Mouse (Mus musculus) T-helper 17 cell (primary cell): ENCODE results near the gene Aaed1.

Experiments
- in situ Hi-C, 2 experiments: fragments of 300-600 bp; cut with MboI, MseI; formaldehyde crosslinking; loops; 1 replicate in 1 of 2; 2 replicates in 1 of 2; pipeline ENCODE4 v1.15.1; 2025; ENCODE audit warnings: high pct_unique_total_duplicates in 2 of 2

The Aaed1 gene

DNA sequence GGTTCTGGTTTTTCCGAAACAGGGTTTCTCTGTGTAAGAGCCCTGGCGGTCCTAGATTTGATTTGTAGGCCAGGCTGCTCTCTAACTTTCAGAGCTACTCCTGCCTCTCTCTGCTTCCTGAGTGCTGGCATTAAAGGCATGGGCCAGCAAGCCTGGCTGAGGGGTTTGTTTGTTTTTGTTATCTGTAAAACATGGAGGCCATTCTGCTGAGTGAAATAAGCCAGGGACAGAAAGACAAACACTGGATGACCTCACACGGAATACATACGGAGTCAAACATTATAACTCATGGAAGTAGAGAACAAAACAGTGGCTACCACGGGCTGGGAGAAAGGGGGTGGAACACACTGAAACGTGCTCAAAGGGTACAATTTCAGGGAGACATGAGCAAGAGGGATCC is 1.9 kb downstream of the Aaed1 start:
- in situ Hi-C loops = loop anchor here (25.0 kb wide), 1 partner anchor 802 kb away; the partner anchor contains the start of gene Mfsd14b (in 2 of the 2)

DNA sequence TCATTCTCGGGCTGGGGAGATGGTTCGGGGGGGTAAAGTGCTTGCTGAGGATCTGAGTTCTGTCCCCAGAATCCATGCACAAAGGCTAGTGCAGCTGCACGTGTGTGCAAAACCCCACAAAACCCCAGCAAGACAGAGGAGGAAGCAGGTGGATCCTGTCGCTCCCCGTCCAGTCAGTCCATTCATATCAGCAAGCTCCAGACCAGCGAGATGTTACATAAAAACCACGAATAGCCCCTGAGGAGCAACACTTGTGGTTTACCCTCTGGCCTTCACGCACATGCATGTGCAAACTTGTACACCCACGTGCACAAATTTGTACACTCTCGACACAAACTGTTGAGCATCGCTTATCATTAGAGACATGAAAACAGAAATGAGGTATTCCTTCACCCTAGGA is 2.7 kb downstream of the Aaed1 start:
- in situ Hi-C loops = loop anchor here (5.0 to 25.0 kb wide), 4 partner anchors 63 to 1625 kb away; partner anchors contain the start of genes Mfsd14b (in 2 of the 2) and Habp4 (in 1 of the 2)

GRCm38 (mm10) chr13:64309036-64309435 is 3.5 kb downstream of the Aaed1 start:
- in situ Hi-C loops = loop anchor here (5.0 to 25.0 kb wide), 4 partner anchors 62 to 1624 kb away; partner anchors contain the start of genes Mfsd14b (in 2 of the 2) and Habp4 (in 1 of the 2)

DNA sequence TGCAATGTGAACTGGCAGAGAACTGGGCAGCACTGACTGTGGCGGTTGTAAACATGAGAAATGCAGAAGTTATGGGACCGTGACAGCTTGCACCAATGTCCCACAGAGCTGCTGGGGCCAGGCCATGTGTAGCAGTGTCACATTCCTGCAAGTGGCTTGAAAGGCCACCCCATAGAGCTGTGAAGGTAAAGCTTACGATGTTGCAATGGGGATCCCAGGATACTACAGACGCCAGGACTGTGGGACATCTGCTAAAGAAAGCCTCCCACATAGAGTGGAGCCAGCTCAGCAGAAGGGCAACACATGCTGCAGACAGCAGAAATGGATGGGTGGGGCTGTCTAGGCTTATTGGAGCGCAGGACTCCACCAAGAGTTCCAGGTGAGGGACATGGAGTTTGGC is 5.0 kb downstream of the Aaed1 start:
- in situ Hi-C loops = loop anchor here (5.0 to 25.0 kb wide), 4 partner anchors 60 to 1623 kb away; partner anchors contain the start of genes Mfsd14b (in 2 of the 2) and Habp4 (in 1 of the 2)

- in situ Hi-C loops = loop anchor here (5.0 to 25.0 kb wide), 4 partner anchors 59 to 1621 kb away; partner anchors contain the start of genes Mfsd14b (in 2 of the 2) and Habp4 (in 1 of the 2)
Observed at GRCm38 (mm10) chr13:64306078-64306477, 6.4 kb downstream of the Aaed1 start.

- in situ Hi-C loops = no loop called here
Observed at GRCm38 (mm10) chr13:64299069-64299468, 13.4 kb downstream of the Aaed1 start.

- in situ Hi-C loops = no loop called here
Observed at GRCm38 (mm10) chr13:64286791-64287190, 25.7 kb downstream of the Aaed1 start.

DNA sequence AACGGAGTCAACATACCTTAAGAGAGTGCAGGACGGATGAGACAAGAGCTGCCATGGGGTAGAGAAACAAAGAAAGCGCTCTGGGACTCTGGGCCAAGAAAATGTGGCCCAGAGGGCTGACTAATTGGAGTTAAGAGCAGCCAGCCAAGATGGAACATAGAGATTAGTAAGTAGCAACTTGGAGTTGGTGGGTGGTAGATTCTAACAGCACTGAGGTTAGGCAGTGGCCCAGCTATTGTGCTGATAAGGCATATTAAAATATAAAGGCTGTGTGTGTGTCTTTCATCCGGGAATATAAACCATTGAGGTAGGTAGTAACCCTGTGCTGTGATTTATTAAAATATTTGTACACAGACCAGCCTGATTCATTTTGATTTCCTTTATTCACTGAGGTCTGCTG is 26.2 kb downstream of the Aaed1 start:
- in situ Hi-C loops = no loop called here

GRCm38 (mm10) chr13:64284676-64285075 is 27.8 kb downstream of the Aaed1 start:
- in situ Hi-C loops = no loop called here

GRCm38 (mm10) chr13:64280940-64281339 is 31.6 kb downstream of the Aaed1 start:
- in situ Hi-C loops = no loop called here

DNA sequence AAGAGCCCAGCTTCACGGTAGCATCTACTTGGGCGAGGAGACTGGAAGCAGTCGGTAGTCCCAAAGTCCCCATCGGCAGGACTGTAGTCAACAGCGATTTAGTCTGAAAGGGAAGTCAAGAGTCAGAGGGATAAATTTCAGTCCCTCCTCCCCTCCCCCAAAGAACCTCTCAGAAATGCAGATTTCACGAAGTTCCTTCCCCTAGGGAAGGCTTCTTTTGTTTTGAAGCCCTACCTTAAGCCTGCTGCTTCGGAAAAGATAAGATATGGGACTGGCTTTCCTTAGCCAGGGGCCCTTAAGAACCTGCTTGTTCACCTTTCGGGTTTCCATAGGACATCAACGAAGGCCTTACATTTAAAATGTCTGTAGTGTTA is 36.8 kb downstream of the Aaed1 start:
- in situ Hi-C loops = loop anchor here (5.0 to 10.0 kb wide), 2 partner anchors 711 to 962 kb away; no protein-coding TSS in a partner anchor

DNA sequence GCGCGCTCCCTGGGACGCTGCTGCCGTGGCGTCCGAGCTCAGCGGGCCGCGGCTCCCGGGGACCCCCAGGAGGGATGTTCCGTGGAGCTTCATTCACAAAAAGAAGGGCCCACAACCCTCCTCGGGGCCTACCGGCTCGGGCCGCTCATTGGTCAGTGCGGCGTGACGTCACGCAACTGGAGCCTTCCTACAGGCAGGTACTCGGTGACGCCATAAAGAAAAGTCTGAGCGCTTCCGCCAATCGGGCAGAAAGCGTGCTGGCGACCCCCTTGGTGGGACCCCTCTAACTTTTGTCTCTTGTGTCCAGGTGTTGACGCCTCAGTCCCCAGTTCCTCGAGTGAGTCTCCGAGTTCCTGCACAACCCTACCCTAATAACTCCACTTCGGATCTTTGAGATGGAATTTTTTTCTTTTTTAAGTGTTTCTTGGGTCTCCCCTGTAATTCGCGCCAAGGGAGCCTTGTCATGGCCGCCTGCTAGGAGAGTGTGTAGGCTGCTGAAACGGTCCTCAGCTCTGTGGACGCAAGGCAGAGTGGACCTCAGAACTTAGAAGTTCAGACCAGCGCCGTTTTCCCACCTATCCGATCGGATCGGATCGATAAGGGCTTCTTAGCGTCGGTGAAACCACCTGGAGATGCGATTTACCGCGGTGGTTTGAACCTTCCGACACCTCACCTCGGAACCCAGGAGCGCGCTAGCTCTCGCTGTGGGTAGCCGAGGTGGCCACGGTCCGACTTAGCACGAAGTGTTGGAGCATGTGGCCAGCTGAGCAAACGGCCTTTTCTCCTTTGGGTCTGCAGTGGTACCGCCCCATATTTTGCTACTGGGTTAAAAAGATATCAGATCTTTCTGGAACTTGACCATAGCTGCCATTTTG is 37.4 kb downstream of the Aaed1 start, which contains the start of gene Cdc14b:
Cdc14b (minus strand) TSS at position 412 of the 875 bp plus-strand sequence.
- in situ Hi-C loops = loop anchor here (5.0 to 10.0 kb wide), 2 partner anchors 710 to 962 kb away; no protein-coding TSS in a partner anchor

DNA sequence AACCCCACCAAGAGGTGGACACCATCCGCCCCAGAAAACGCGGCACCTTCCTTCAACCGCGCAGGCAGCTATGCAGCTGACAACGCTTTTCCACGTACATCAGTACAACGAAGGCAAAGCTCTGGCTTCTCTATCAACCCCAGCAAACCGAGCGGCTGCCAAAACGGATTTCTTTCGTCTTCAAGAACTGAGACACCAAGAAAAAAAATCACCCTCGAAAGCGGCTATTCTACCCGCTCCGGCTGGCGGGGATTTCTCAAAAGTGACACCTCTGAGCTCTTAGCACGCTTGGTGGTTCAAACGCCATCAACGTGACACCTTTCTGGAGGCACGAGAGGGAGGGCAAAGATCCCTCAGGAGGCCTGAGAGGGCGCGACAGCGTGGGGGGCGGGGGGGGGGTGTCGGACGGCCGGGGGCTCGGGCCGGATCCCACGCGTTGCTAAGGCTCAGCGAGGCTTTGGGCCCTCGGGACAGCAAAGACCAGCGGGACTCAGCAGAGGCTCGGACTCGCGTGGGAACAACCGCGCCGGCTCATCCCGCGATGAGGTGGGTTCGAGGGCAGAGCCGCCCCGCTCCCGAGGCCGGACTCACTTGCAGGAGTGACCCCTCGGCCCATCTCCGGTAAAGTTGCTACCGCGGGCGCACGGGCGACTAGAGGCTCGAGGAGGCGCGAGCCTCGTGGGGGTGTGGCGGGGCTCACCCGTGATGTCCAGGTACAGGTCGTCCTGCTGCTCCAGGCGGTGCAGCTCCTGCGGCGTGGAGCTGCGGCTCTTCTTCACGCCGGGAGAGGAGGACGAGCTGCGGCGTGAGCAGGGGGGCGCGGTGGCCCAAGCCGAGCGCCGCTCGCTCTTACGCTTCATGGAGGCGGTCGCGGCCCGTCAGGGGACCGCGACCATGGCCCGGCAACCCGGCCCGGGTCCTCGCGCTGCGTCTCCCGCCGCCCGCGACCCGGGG is 38.3 kb downstream of the Aaed1 start:
- in situ Hi-C loops = loop anchor here in 1 of 2 experiments (10.0 kb wide), 1 partner anchor 709 kb away; no protein-coding TSS in a partner anchor

DNA sequence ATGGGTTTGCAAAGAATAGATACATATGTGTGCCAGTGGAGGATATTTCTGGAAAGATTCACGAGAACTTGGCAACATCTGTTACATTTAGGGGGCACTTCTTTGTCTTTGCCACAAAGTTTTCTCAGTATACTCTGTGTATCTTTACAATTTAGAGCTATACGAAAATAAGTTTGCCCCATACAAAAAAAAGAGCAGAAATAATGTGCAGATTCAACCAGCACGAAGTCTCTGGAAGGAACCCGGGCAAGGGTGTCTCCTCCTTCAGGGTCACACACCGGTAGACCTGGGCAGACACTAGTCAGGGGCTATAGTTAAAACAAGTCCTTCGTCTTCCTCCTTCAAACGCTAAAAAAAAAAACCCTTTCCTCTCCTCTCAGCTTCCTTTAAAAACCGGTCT is 39.2 kb downstream of the Aaed1 start:
- in situ Hi-C loops = loop anchor here in 1 of 2 experiments (10.0 kb wide), 1 partner anchor 709 kb away; no protein-coding TSS in a partner anchor

DNA sequence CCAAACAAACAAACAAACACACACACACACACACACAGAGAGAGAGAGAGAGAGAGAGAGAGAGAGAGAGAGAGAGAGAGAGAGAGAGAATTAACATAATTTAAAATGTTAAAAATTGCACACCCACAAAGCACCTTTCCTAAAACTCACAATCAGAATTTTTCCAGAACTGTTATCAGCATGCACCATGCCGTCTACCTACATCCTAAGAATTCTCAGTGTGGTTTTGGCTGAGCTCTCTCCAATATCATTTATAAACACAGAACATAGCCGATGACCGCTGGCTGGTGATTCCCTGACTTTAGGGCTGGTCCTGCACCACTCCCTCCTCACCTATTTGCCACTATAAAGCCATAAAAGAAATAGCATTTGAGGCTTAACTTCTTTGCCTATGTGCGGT is 44.1 kb downstream of the Aaed1 start:
- in situ Hi-C loops = no loop called here

DNA sequence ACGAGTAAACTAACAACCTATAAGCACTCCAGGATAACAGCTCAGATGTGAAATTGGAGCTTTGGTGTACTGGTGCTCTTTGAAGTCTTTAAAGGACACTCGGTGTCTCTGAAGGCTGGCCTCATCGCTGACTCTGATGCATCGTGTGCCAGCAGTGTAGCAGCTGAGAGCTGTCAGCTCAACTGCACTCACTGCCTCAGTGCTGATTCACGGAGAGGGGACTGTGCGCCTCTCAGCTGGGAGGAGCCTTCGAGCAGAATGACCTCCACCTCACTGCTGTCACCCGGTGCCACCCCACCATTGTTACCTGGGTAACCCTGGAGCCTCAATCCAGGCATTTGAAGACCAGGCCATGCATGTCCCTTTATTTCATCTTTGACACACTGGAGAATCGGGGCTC is 45.4 kb downstream of the Aaed1 start:
- in situ Hi-C loops = no loop called here

DNA sequence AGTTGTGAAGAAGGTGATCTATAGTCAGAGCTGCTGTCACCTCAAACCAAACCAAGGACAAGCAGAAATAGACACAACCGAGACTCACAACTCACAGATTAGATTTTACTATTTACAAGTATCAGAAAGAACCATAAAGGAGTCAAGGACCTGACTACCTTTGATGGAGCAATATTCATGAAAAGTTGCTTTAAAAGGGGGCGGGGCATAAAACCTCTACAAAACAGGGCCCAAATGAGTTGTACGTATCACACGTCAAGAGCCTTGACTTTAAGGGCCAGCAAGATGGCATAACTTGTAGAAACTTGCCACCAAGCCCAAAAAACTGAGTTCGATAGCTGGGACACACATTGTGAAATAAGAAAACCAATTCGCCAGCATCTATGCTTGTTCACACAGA is 47.9 kb downstream of the Aaed1 start:
- in situ Hi-C loops = no loop called here

DNA sequence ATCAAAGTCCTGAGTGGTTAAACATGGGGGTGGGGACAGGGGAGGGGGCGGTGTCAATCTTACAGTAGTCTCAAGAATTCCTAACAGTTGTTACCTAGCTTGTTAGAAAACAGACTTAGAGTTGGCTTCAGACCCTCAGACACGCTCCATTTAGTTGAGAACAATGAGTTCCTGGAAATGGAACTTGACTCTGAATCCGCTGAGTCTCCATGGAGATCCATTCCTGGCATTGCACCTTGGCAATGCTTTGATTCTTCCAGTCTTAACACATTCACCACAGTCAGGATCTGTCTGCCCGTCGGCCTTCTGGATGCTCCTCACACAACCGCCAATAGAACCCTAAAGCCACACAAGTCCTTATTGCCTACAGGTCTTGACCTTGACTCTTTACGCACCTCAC is 52.6 kb downstream of the Aaed1 start:
- in situ Hi-C loops = no loop called here

DNA sequence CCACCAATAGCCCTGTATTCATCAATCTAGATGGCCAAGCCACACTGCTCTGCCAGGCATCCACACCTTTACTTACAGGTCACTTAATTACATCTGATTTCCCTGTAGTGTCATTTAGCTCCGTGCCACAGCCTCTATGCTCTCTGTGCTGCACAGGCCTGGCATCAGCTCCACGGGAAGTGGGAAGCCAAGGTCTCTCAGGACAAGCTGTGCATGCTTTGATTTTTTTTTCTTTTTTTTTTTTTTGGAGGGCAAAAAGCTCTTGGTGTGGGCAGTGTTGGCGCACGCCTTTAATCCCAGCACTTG is 54.0 kb downstream of the Aaed1 start:
- in situ Hi-C loops = no loop called here

DNA sequence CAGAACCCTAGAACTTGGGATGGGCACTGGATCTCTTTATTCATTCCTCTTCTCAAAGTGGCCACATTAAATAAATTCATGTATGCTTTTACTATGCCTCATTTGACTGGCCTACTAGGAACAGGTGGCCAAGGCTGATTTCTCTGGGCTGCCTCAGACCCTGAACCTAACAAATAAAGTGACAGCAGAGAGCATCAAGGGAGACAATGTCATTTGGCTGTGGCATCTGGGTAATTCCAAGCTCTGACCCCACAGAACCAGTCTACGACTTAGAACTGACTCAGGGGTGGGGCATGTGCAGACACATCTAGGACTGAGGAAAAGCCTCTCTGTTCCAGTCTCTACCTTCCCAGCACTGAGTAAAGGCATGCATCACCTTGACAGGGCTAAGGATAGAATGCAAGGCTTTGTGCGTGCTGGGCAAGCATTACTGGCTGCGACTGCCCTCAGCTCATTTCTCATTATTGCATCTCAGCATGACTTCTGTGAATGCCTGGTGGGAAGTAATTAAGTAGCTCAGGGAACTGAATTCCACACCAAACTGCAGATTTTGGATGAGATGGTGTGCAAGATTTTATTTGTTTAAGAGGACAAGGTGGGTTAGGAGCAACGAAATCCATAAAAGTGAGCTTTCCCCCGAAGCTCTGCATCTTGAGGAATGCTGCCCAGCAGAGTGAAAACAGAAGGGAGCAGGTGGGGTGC is 54.5 kb downstream of the Aaed1 start:
- in situ Hi-C loops = no loop called here
